Mouse (Mus musculus): ENCODE results near the gene Cltc. TPM values are rescaled to one million over a fixed set of nuclear protein-coding genes. Genes with fewer than 3 reads are reported as not detected.

Gene Cltc
- polyA plus RNA-seq, 1 experiment from 2014 or later, result 138 TPM

- Histone ChIP-seq H3K4me1 (replicated peaks) (peaks cover 26% of the 10 kb centered on the region), H3K4me3 (no peak overlapping the region), H3K9me3 (no peaks in the 10 kb centered on the region), H3K27me3 (ENCODE audit: insufficient read depth, poor library complexity, severe bottlenecking) (no peaks in the 10 kb centered on the region), H3K27ac (no peak overlapping the region), H3K36me3 (peaks cover 10% of the 10 kb centered on the region)
- 84% methylated on average over 15 of the region's 15 CpGs for WGBS
- DNase-seq (ENCODE audit: low spot score), result no peak
Observed at GRCm38 (mm10) chr11:86647706-86648447, 109.5 kb downstream of the Cltc start.

- no peaks in the 10 kb centered on the region for H3K9me3 ChIP-seq
- 0 out of 2 replicates have a peak overlapping the region, but pooled peaks have one; percentile 16 for H3K27ac ChIP-seq
- H3K36me3 ChIP-seq, result peaks cover 18% of the 10 kb centered on the region
- 91% methylated on average over 3 of the region's 3 CpGs for WGBS
- DNase-seq (ENCODE audit: low spot score), result no peak
- no peak overlapping the region for H3K4me3 ChIP-seq
- peaks cover 26% of the 10 kb centered on the region for H3K4me1 ChIP-seq (replicated peaks)
- H3K27me3 ChIP-seq (ENCODE audit: insufficient read depth, poor library complexity, severe bottlenecking), result no peaks in the 10 kb centered on the region
Observed at GRCm38 (mm10) chr11:86646885-86647459, 110.4 kb downstream of the Cltc start.

- no peak overlapping the region for H3K27ac ChIP-seq
- peaks cover 21% of the 10 kb centered on the region for H3K36me3 ChIP-seq
- H3K4me3 ChIP-seq, result no peak overlapping the region
- no peaks in the 10 kb centered on the region for H3K27me3 ChIP-seq (ENCODE audit: insufficient read depth, poor library complexity, severe bottlenecking)
- 53% methylated on average over 7 of the region's 7 CpGs for WGBS
- H3K9me3 ChIP-seq, result no peaks in the 10 kb centered on the region
- peaks cover 26% of the 10 kb centered on the region for H3K4me1 ChIP-seq (replicated peaks)
- peak; percentile 16 for DNase-seq (ENCODE audit: low spot score)
Observed at GRCm38 (mm10) chr11:86646136-86646834, 111.1 kb downstream of the Cltc start.

GRCm38 (mm10) chr11:86644553-86644952, 112.8 kb downstream of the Cltc start:
- Histone ChIP-seq H3K27ac (no peak overlapping the region), H3K4me3 (no peak overlapping the region), H3K4me1 (replicated peaks) (peaks cover 18% of the 10 kb centered on the region), H3K36me3 (peaks cover 21% of the 10 kb centered on the region), H3K27me3 (ENCODE audit: insufficient read depth, poor library complexity, severe bottlenecking) (no peaks in the 10 kb centered on the region), H3K9me3 (no peaks in the 10 kb centered on the region)
- no peak for DNase-seq (ENCODE audit: low spot score)
- WGBS, result 95% methylated on average over 4 of the region's 4 CpGs

Other genes with a start within 250 kb of the Cltc start
- 43.5 and 53.6 TPM in 2 replicates for gene Rps6kb1, start 212.8 kb downstream of the Cltc start, polyA plus RNA-seq (2016; fragmentation: Nextera tagmentation; extraction: Ambion mirVana)
- gene Tubd1, start 212.6 kb downstream of the Cltc start, polyA plus RNA-seq (2016; fragmentation: Nextera tagmentation; extraction: Ambion mirVana), result 12.7 and 12.8 TPM in 2 replicates
- 92.8 and 96.1 TPM in 2 replicates for gene Vmp1, start 73.7 kb downstream of the Cltc start, polyA plus RNA-seq (2016; fragmentation: Nextera tagmentation; extraction: Ambion mirVana)
- gene Ptrh2, start 73.6 kb downstream of the Cltc start, polyA plus RNA-seq (2016; fragmentation: Nextera tagmentation; extraction: Ambion mirVana), result 36.6 and 40.0 TPM in 2 replicates
- gene Dhx40, start 50.2 kb upstream of the Cltc start, polyA plus RNA-seq (2016; fragmentation: Nextera tagmentation; extraction: Ambion mirVana), result 34.1 and 37.8 TPM in 2 replicates
- gene Ypel2, start 236.1 kb upstream of the Cltc start, polyA plus RNA-seq (2016; fragmentation: Nextera tagmentation; extraction: Ambion mirVana), result 4.2 and 4.3 TPM in 2 replicates

All from hindbrain, embryonic 10.5 days (tissue).